Mouse (Mus musculus): Measurements from ENCODE around the gene Vwa8. TPM values are rescaled to one million over a fixed set of nuclear protein-coding genes. Genes with fewer than 3 reads are reported as not detected.
A peak's percentile ranks its signal among the peaks of the same experiment; 100 is the strongest.

Gene Vwa8
- polyA plus RNA-seq, 2 experiments, result 6.4 to 8.3 TPM

DNA sequence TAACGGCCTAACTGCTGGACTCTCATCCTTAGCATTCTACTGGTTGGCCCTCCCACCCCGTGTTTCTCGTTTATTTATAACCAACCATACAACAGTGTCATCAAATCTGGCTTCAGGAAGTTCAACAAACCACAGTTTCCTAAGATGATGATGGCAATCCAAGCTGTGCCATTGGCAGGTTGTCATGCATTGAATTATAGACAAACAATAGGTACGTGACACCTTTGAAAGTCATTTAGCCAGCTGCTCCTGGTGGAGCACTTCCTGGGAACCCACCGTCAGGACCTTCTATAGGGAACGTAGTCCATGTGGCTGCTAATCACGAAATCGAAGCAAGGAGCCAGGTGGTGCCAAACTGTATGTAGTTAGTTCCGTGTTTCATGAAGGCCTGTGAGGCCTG, 270.5 kb downstream of the Vwa8 start:
- ATAC-seq (ENCODE audit: insufficient read depth), result no peak
- H3K9me3 ChIP-seq (ENCODE audit: control insufficient read depth, low read length), result no peaks in the 10 kb centered on the region
- no peak overlapping the region for H3K4me2 ChIP-seq (ENCODE audit: low read depth)
- no peak for DNase-seq (ENCODE audit: low read depth in 3 of 3, low spot score in 3 of 3)
- H3K4me3 ChIP-seq (ENCODE audit: insufficient read depth in 1 of 2, low read depth in 2 of 2, low read length in 2 of 2), result no peak overlapping the region
- no peak for TF ChIP-seq CTCF (IDR thresholded peaks at IDR 0.05; ENCODE audit: low read depth)
- no peak for TF ChIP-seq EP300 (IDR thresholded peaks at IDR 0.05; ENCODE audit: low read depth)
- H3K27me3 ChIP-seq (ENCODE audit: control insufficient read depth, insufficient read depth, low read length), result no peaks in the 10 kb centered on the region
- no peaks in the 10 kb centered on the region for H3K36me3 ChIP-seq (replicated peaks; ENCODE audit: control insufficient read depth, insufficient read depth, low read depth)
- H3K4me1 ChIP-seq (replicated peaks; ENCODE audit: control insufficient read depth in 2 of 2, insufficient read depth in 2 of 2, low read length in 1 of 2), result no peaks in the 10 kb centered on the region
- H3K9ac ChIP-seq (replicated peaks), result no peak overlapping the region
- no peak overlapping the region for H3K27ac ChIP-seq
- WGBS (ENCODE audit: insufficient replicate concordance), result 59% methylated on average over 9 of the region's 9 CpGs

DNA sequence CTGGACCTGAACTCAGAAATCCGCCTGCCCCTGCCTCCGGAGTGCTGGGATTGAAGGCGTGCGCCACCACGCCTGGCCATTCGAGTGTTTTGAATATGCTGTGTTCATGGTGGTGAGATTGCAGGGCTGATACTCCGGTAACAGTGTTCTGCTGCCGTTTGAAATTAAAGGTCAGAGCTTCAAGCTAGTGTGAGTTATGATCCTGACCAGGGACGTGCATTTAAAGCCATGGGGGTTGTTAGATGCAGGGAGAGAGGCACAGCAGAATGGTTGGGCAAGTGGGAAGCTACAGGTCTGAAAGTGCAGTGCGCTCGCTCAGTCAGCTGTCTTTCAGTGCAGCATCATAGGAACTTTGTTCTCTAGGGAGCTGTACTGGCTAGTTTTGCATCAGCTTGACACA, 271.8 kb downstream of the Vwa8 start:
- Histone ChIP-seq H3K4me1 (replicated peaks; ENCODE audit: control insufficient read depth in 2 of 2, insufficient read depth in 2 of 2, low read length in 1 of 2) (no peaks in the 10 kb centered on the region), H3K36me3 (replicated peaks; ENCODE audit: control insufficient read depth, insufficient read depth, low read depth) (no peaks in the 10 kb centered on the region), H3K9me3 (ENCODE audit: control insufficient read depth, low read length) (no peaks in the 10 kb centered on the region), H3K4me2 (ENCODE audit: low read depth) (no peak overlapping the region), H3K27me3 (ENCODE audit: control insufficient read depth, insufficient read depth, low read length) (no peaks in the 10 kb centered on the region), H3K4me3 (ENCODE audit: insufficient read depth in 1 of 2, low read depth in 2 of 2, low read length in 2 of 2) (no peak overlapping the region), H3K27ac (no peak overlapping the region), H3K9ac (replicated peaks) (no peak overlapping the region)
- no peak for TF ChIP-seq EP300 (IDR thresholded peaks at IDR 0.05; ENCODE audit: low read depth)
- TF ChIP-seq CTCF (IDR thresholded peaks at IDR 0.05; ENCODE audit: low read depth), result no peak
- ATAC-seq (ENCODE audit: insufficient read depth) (no peak), DNase-seq (ENCODE audit: low read depth in 3 of 3, low spot score in 3 of 3) (no peak)
- WGBS (ENCODE audit: insufficient replicate concordance), result 66% methylated on average over 11 of the region's 11 CpGs

DNA sequence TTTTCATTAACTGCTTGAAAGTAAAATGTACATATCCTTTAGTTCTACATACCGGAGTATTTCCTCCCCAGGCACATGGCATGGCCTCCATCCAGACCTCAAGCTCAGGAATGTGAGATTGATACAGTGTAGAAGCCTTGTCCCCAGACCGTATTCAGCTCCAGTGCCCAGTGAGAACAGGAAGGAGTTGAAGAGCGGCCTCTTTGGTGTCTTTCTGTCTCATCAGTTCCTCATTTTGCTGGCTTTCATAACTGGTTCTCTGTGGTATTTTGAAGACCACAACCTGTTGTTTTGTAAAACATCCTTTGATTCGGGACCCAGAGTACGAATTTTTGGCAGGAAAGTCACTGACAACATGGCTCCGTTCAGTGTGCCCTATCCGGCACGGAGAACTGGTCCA, 274.6 kb downstream of the Vwa8 start:
- peak in 1 of 3 experiments; percentile 14 for DNase-seq (ENCODE audit: low read depth in 3 of 3, low spot score in 3 of 3)
- no peak overlapping the region for H3K4me2 ChIP-seq (ENCODE audit: low read depth)
- WGBS (ENCODE audit: insufficient replicate concordance), result 37% methylated on average over 8 of the region's 8 CpGs
- no peaks in the 10 kb centered on the region for H3K27me3 ChIP-seq (ENCODE audit: control insufficient read depth, insufficient read depth, low read length)
- no peak overlapping the region for H3K4me3 ChIP-seq (ENCODE audit: insufficient read depth in 1 of 2, low read depth in 2 of 2, low read length in 2 of 2)
- TF ChIP-seq CTCF (IDR thresholded peaks at IDR 0.05; ENCODE audit: low read depth) (no peak), EP300 (IDR thresholded peaks at IDR 0.05; ENCODE audit: low read depth) (no peak)
- H3K36me3 ChIP-seq (replicated peaks; ENCODE audit: control insufficient read depth, insufficient read depth, low read depth), result no peaks in the 10 kb centered on the region
- H3K9ac ChIP-seq (replicated peaks), result no peak overlapping the region
- H3K4me1 ChIP-seq (replicated peaks; ENCODE audit: control insufficient read depth in 2 of 2, insufficient read depth in 2 of 2, low read length in 1 of 2), result no peaks in the 10 kb centered on the region
- H3K9me3 ChIP-seq (ENCODE audit: control insufficient read depth, low read length), result no peaks in the 10 kb centered on the region
- no peak overlapping the region for H3K27ac ChIP-seq
- ATAC-seq (ENCODE audit: insufficient read depth), result no peak

DNA sequence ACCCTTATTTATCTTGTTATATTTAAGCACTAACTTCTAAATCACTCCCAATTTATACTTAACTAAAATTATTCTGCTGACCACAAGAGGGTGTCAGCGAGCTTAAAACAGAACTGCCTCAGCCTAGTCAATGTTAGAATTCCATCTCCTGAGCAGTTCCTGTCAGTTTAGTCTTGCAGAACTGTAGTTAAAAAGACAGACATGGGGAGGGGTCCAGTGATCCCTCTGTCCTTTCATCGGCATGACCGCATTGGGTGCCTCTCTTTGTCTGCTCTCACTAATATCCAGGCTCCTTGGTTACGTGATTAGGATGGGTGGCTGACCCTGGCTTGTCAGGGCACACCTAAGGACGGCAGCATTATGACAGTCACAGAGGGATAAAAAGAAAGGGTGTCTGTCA, 275.8 kb downstream of the Vwa8 start:
- no peaks in the 10 kb centered on the region for H3K4me1 ChIP-seq (replicated peaks; ENCODE audit: control insufficient read depth in 2 of 2, insufficient read depth in 2 of 2, low read length in 1 of 2)
- DNase-seq (ENCODE audit: low read depth in 3 of 3, low spot score in 3 of 3), result peak in 1 of 3 experiments; percentile 23

DNA sequence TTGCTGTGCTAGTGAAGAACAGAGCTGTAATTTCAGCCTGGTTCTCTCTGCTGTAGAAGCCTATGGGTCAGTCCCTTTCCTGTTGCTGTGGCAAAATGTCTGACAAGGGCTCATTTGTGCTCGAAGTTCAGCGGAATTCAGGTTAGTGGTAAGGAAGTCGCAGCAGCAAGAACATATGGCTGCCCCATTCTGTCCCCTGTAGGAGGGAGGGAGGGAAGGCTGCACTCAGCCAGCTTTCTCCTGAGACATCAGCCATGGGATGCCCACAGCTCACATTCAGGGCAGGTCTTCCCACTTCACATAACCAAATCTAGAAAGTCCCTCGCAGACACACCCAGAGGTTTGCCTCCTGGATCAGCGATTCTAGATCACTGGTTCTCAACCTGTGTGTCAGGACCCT, 277.3 kb downstream of the Vwa8 start:
- Histone ChIP-seq H3K36me3 (replicated peaks; ENCODE audit: control insufficient read depth, insufficient read depth, low read depth) (no peaks in the 10 kb centered on the region), H3K9ac (replicated peaks) (no peak overlapping the region), H3K4me3 (ENCODE audit: insufficient read depth in 1 of 2, low read depth in 2 of 2, low read length in 2 of 2) (no peak overlapping the region), H3K4me1 (replicated peaks; ENCODE audit: control insufficient read depth in 2 of 2, insufficient read depth in 2 of 2, low read length in 1 of 2) (no peaks in the 10 kb centered on the region), H3K4me2 (ENCODE audit: low read depth) (no peak overlapping the region), H3K27me3 (ENCODE audit: control insufficient read depth, insufficient read depth, low read length) (no peaks in the 10 kb centered on the region), H3K27ac (no peak overlapping the region), H3K9me3 (ENCODE audit: control insufficient read depth, low read length) (no peaks in the 10 kb centered on the region)
- 56% methylated on average over 5 of the region's 5 CpGs for WGBS (ENCODE audit: insufficient replicate concordance)
- no peak for ATAC-seq (ENCODE audit: insufficient read depth)
- DNase-seq (ENCODE audit: low read depth in 3 of 3, low spot score in 3 of 3), result no peak
- TF ChIP-seq CTCF (IDR thresholded peaks at IDR 0.05; ENCODE audit: low read depth) (no peak), EP300 (IDR thresholded peaks at IDR 0.05; ENCODE audit: low read depth) (no peak)

More for the DNA sequence above, 275.8 kb downstream of the Vwa8 start:
- no peak overlapping the region for H3K4me2 ChIP-seq (ENCODE audit: low read depth)
- ATAC-seq (ENCODE audit: insufficient read depth), result no peak
- TF ChIP-seq CTCF (IDR thresholded peaks at IDR 0.05; ENCODE audit: low read depth) (peak; percentile 60), EP300 (IDR thresholded peaks at IDR 0.05; ENCODE audit: low read depth) (no peak)
- 51% methylated on average over 5 of the region's 5 CpGs for whole genome bisulfite sequencing (ENCODE audit: insufficient replicate concordance)
- H3K36me3 ChIP-seq (replicated peaks; ENCODE audit: control insufficient read depth, insufficient read depth, low read depth), result no peaks in the 10 kb centered on the region
- no peak overlapping the region for H3K9ac ChIP-seq (replicated peaks)
- no peaks in the 10 kb centered on the region for H3K27me3 ChIP-seq (ENCODE audit: control insufficient read depth, insufficient read depth, low read length)
- no peak overlapping the region for H3K27ac ChIP-seq
- no peak overlapping the region for H3K4me3 ChIP-seq (ENCODE audit: insufficient read depth in 1 of 2, low read depth in 2 of 2, low read length in 2 of 2)
- H3K9me3 ChIP-seq (ENCODE audit: control insufficient read depth, low read length), result no peaks in the 10 kb centered on the region
